In genomic region chr4:130174335-130175031, GRCm38 (mm10) we compare ENCODE assay signal across 7 mouse cellular contexts. TPM values are rescaled to one million over a fixed set of nuclear protein-coding genes. Genes with fewer than 3 reads are reported as not detected.
A peak's percentile ranks its signal among the peaks of the same experiment; 100 is the strongest.
DNase-seq lines count a peak whose midpoint lies in the region.

No protein-coding gene starts in this region.

- WGBS in heart, embryonic 10.5 days: 2% methylated on average over 25 of the region's 25 CpGs

- peak overlapping the region; percentile 59 for H3K4me3 ChIP-seq in heart, embryonic 10.5 days

- peak; percentile 85 to 94 for DNase-seq in adrenal gland, adult (ENCODE audit: inconsistent age in 2 of 2, low spot score in 1 of 2)
- DNase-seq in embryo, embryonic 11 days: peak; percentile 75
- DNase-seq in heart, embryonic 10.5 days (ENCODE audit: low spot score): peak; percentile 92
- peak; percentile 89 for DNase-seq in kidney, adult 9 months
- peak; percentile 84 for DNase-seq in lung, postnatal 10 days
- peak; percentile 53 to 64 for DNase-seq in spleen, postnatal 14 days (ENCODE audit: low spot score in 2 of 2)
- no peak for DNase-seq in layer of hippocampus, adult 8-10 months (ENCODE audit: low spot score in 2 of 2)

- peaks cover 18% of the 10 kb centered on the region for H3K27me3 ChIP-seq in heart, embryonic 10.5 days (ENCODE audit: insufficient read depth, poor library complexity, severe bottlenecking)

- H3K27ac ChIP-seq in heart, embryonic 10.5 days: peak overlapping the region; percentile 89

- H3K36me3 ChIP-seq in heart, embryonic 10.5 days: 0 out of 2 replicates have a peak, but pooled peaks cover 6% of the 10 kb centered on the region

- peaks cover 81% of the 10 kb centered on the region for H3K4me1 ChIP-seq in heart, embryonic 10.5 days

- H3K9me3 ChIP-seq in heart, embryonic 10.5 days: no peaks in the 10 kb centered on the region

RNA-seq across cellular contexts. Expression of gene Tinagl1, which starts 0.4 kb away (rescaled TPM):
- polyA plus RNA-seq in heart, embryonic 10.5 days (2016; fragmentation: Nextera tagmentation; extraction: Ambion mirVana): 39.0 and 45.2 TPM in 2 replicates
- total RNA-seq in layer of hippocampus, adult 8-10 months (2022): 10 to 100 TPM in 3 of 4 experiments, 1 to 10 TPM in 1; 9.7 to 11.8 (median 11.0) TPM

RNA-seq across cellular contexts. Expression of gene Hcrtr1, which starts 35.3 kb away (rescaled TPM):
- polyA plus RNA-seq in heart, embryonic 10.5 days (2016; fragmentation: Nextera tagmentation; extraction: Ambion mirVana): 0.12 and 0.43 TPM in 2 replicates
- 1 to 10 TPM; 1.6 to 2.9 (median 2.4) TPM for total RNA-seq in layer of hippocampus, adult 8-10 months (2022)

RNA-seq across cellular contexts. Expression of gene Gm853, which starts 47.7 kb away (rescaled TPM):
- not detected in 2 replicates for polyA plus RNA-seq in heart, embryonic 10.5 days (2016; fragmentation: Nextera tagmentation; extraction: Ambion mirVana)
- 1 to 10 TPM in 1 of 4 experiments, not detected in 3; 1.0 TPM for total RNA-seq in layer of hippocampus, adult 8-10 months (2022)

Comparison
In these comparisons a context has a peak if more than half of its experiments do, and no peak if none do; other contexts are left out.
1. DNase-seq: peak in adrenal gland, adult (2 of 2), embryo, embryonic 11 days (single experiment), heart, embryonic 10.5 days (single experiment), kidney, adult 9 months (single experiment), lung, postnatal 10 days (single experiment) and spleen, postnatal 14 days (2 of 2); none in layer of hippocampus, adult 8-10 months (0 of 2).